Mouse (Mus musculus): Measurements from ENCODE around the gene Slc25a13. TPM values are rescaled to one million over a fixed set of nuclear protein-coding genes. Genes with fewer than 3 reads are reported as not detected.

Gene Slc25a13
- polyA plus RNA-seq, 1 experiment from 2014 or later: 6.9 TPM

GRCm38 (mm10) chr6:6145412-6145811 is 71.6 kb downstream of the Slc25a13 start:
- 77% methylated on average over 13 of the region's 13 CpGs for WGBS
- Histone ChIP-seq H3K9ac (replicated peaks; ENCODE audit: low read length) (no peak overlapping the region), H3K27ac (replicated peaks; ENCODE audit: low read depth, low read length) (no peak overlapping the region), H3K4me3 (replicated peaks; ENCODE audit: low read depth, low read length) (no peak overlapping the region), H3K9me3 (ENCODE audit: control insufficient read depth, low read length) (no peaks in the 10 kb centered on the region), H3K4me1 (ENCODE audit: control insufficient read depth, insufficient read depth, low read length) (no peaks in the 10 kb centered on the region), H3K36me3 (ENCODE audit: control insufficient read depth, insufficient read depth, low read length) (no peaks in the 10 kb centered on the region), H3K4me2 (ENCODE audit: low read length) (no peak overlapping the region), H3K27me3 (ENCODE audit: control insufficient read depth, insufficient read depth, low read length) (no peaks in the 10 kb centered on the region)
- ATAC-seq (ENCODE audit: low FRiP score, low TSS enrichment) (no peak), DNase-seq (no peak)

- no peak for DNase-seq
- no peaks in the 10 kb centered on the region for H3K4me1 ChIP-seq (ENCODE audit: control insufficient read depth, insufficient read depth, low read length)
- 52% methylated on average over 7 of the region's 7 CpGs for WGBS
- H3K4me2 ChIP-seq (ENCODE audit: low read length): no peak overlapping the region
- H3K9ac ChIP-seq (replicated peaks; ENCODE audit: low read length): no peak overlapping the region
- H3K4me3 ChIP-seq (replicated peaks; ENCODE audit: low read depth, low read length): no peak overlapping the region
- no peak for ATAC-seq (ENCODE audit: low FRiP score, low TSS enrichment)
- no peaks in the 10 kb centered on the region for H3K36me3 ChIP-seq (ENCODE audit: control insufficient read depth, insufficient read depth, low read length)
- no peak overlapping the region for H3K27ac ChIP-seq (replicated peaks; ENCODE audit: low read depth, low read length)
- H3K9me3 ChIP-seq (ENCODE audit: control insufficient read depth, low read length): no peaks in the 10 kb centered on the region
- H3K27me3 ChIP-seq (ENCODE audit: control insufficient read depth, insufficient read depth, low read length): no peaks in the 10 kb centered on the region
Observed at GRCm38 (mm10) chr6:6143525-6143924, 73.4 kb downstream of the Slc25a13 start.

- no peak for DNase-seq
Observed at GRCm38 (mm10) chr6:6140370-6140769, 76.6 kb downstream of the Slc25a13 start.

GRCm38 (mm10) chr6:6139061-6139460 is 77.9 kb downstream of the Slc25a13 start:
- Histone ChIP-seq H3K4me3 (replicated peaks; ENCODE audit: low read depth, low read length) (no peak overlapping the region), H3K4me1 (ENCODE audit: control insufficient read depth, insufficient read depth, low read length) (no peaks in the 10 kb centered on the region), H3K27ac (replicated peaks; ENCODE audit: low read depth, low read length) (no peak overlapping the region), H3K4me2 (ENCODE audit: low read length) (no peak overlapping the region), H3K27me3 (ENCODE audit: control insufficient read depth, insufficient read depth, low read length) (no peaks in the 10 kb centered on the region), H3K36me3 (ENCODE audit: control insufficient read depth, insufficient read depth, low read length) (no peaks in the 10 kb centered on the region), H3K9ac (replicated peaks; ENCODE audit: low read length) (no peak overlapping the region), H3K9me3 (ENCODE audit: control insufficient read depth, low read length) (no peaks in the 10 kb centered on the region)
- 96% methylated on average over 5 of the region's 5 CpGs for WGBS
- no peak for ATAC-seq (ENCODE audit: low FRiP score, low TSS enrichment)
- DNase-seq: no peak

More at GRCm38 (mm10) chr6:6140370-6140769, 76.6 kb downstream of the Slc25a13 start:
- Histone ChIP-seq H3K9ac (replicated peaks; ENCODE audit: low read length) (no peak overlapping the region), H3K9me3 (ENCODE audit: control insufficient read depth, low read length) (no peaks in the 10 kb centered on the region), H3K4me1 (ENCODE audit: control insufficient read depth, insufficient read depth, low read length) (no peaks in the 10 kb centered on the region), H3K4me2 (ENCODE audit: low read length) (no peak overlapping the region), H3K4me3 (replicated peaks; ENCODE audit: low read depth, low read length) (no peak overlapping the region), H3K36me3 (ENCODE audit: control insufficient read depth, insufficient read depth, low read length) (no peaks in the 10 kb centered on the region), H3K27ac (replicated peaks; ENCODE audit: low read depth, low read length) (no peak overlapping the region), H3K27me3 (ENCODE audit: control insufficient read depth, insufficient read depth, low read length) (no peaks in the 10 kb centered on the region)
- 90% methylated on average over 3 of the region's 3 CpGs for WGBS
- no peak for ATAC-seq (ENCODE audit: low FRiP score, low TSS enrichment)

GRCm38 (mm10) chr6:6136812-6137211 is 80.2 kb downstream of the Slc25a13 start:
- no peaks in the 10 kb centered on the region for H3K9me3 ChIP-seq (ENCODE audit: control insufficient read depth, low read length)
- H3K4me3 ChIP-seq (replicated peaks; ENCODE audit: low read depth, low read length): no peak overlapping the region
- no peak overlapping the region for H3K4me2 ChIP-seq (ENCODE audit: low read length)
- 96% methylated on average over 3 of the region's 3 CpGs for WGBS
- no peaks in the 10 kb centered on the region for H3K36me3 ChIP-seq (ENCODE audit: control insufficient read depth, insufficient read depth, low read length)
- no peaks in the 10 kb centered on the region for H3K4me1 ChIP-seq (ENCODE audit: control insufficient read depth, insufficient read depth, low read length)
- H3K27ac ChIP-seq (replicated peaks; ENCODE audit: low read depth, low read length): no peak overlapping the region
- DNase-seq: no peak
- H3K27me3 ChIP-seq (ENCODE audit: control insufficient read depth, insufficient read depth, low read length): no peaks in the 10 kb centered on the region
- no peak for ATAC-seq (ENCODE audit: low FRiP score, low TSS enrichment)
- no peak overlapping the region for H3K9ac ChIP-seq (replicated peaks; ENCODE audit: low read length)

GRCm38 (mm10) chr6:6134935-6135334 is 82.0 kb downstream of the Slc25a13 start:
- H3K4me3 ChIP-seq (replicated peaks; ENCODE audit: low read depth, low read length): no peak overlapping the region
- H3K27me3 ChIP-seq (ENCODE audit: control insufficient read depth, insufficient read depth, low read length): no peaks in the 10 kb centered on the region
- ATAC-seq (ENCODE audit: low FRiP score, low TSS enrichment): no peak
- H3K9me3 ChIP-seq (ENCODE audit: control insufficient read depth, low read length): no peaks in the 10 kb centered on the region
- H3K27ac ChIP-seq (replicated peaks; ENCODE audit: low read depth, low read length): no peak overlapping the region
- 89% methylated on average over 4 of the region's 4 CpGs for WGBS
- no peak overlapping the region for H3K9ac ChIP-seq (replicated peaks; ENCODE audit: low read length)
- H3K4me1 ChIP-seq (ENCODE audit: control insufficient read depth, insufficient read depth, low read length): no peaks in the 10 kb centered on the region
- no peak for DNase-seq
- H3K4me2 ChIP-seq (ENCODE audit: low read length): no peak overlapping the region
- no peaks in the 10 kb centered on the region for H3K36me3 ChIP-seq (ENCODE audit: control insufficient read depth, insufficient read depth, low read length)

- Histone ChIP-seq H3K9ac (replicated peaks; ENCODE audit: low read length) (no peak overlapping the region), H3K9me3 (ENCODE audit: control insufficient read depth, low read length) (no peaks in the 10 kb centered on the region), H3K4me1 (ENCODE audit: control insufficient read depth, insufficient read depth, low read length) (no peaks in the 10 kb centered on the region), H3K4me2 (ENCODE audit: low read length) (no peak overlapping the region), H3K27ac (replicated peaks; ENCODE audit: low read depth, low read length) (no peak overlapping the region), H3K36me3 (ENCODE audit: control insufficient read depth, insufficient read depth, low read length) (no peaks in the 10 kb centered on the region), H3K4me3 (replicated peaks; ENCODE audit: low read depth, low read length) (no peak overlapping the region), H3K27me3 (ENCODE audit: control insufficient read depth, insufficient read depth, low read length) (no peaks in the 10 kb centered on the region)
- DNase-seq: no peak
- WGBS: 89% methylated on average over 8 of the region's 8 CpGs
- no peak for ATAC-seq (ENCODE audit: low FRiP score, low TSS enrichment)
Observed at GRCm38 (mm10) chr6:6133556-6134050, 83.4 kb downstream of the Slc25a13 start.

- H3K4me2 ChIP-seq (ENCODE audit: low read length): no peak overlapping the region
- H3K27ac ChIP-seq (replicated peaks; ENCODE audit: low read depth, low read length): no peak overlapping the region
- WGBS: 81% methylated on average over 5 of the region's 5 CpGs
- H3K9me3 ChIP-seq (ENCODE audit: control insufficient read depth, low read length): no peaks in the 10 kb centered on the region
- DNase-seq (no peak), ATAC-seq (ENCODE audit: low FRiP score, low TSS enrichment) (no peak)
- no peaks in the 10 kb centered on the region for H3K36me3 ChIP-seq (ENCODE audit: control insufficient read depth, insufficient read depth, low read length)
- no peaks in the 10 kb centered on the region for H3K27me3 ChIP-seq (ENCODE audit: control insufficient read depth, insufficient read depth, low read length)
- no peak overlapping the region for H3K4me3 ChIP-seq (replicated peaks; ENCODE audit: low read depth, low read length)
- H3K4me1 ChIP-seq (ENCODE audit: control insufficient read depth, insufficient read depth, low read length): no peaks in the 10 kb centered on the region
- H3K9ac ChIP-seq (replicated peaks; ENCODE audit: low read length): no peak overlapping the region
Observed at GRCm38 (mm10) chr6:6132047-6132446, 84.9 kb downstream of the Slc25a13 start.

GRCm38 (mm10) chr6:6125620-6126019 is 91.4 kb downstream of the Slc25a13 start:
- no peak for ATAC-seq (ENCODE audit: low FRiP score, low TSS enrichment)
- H3K27me3 ChIP-seq (ENCODE audit: control insufficient read depth, insufficient read depth, low read length): no peaks in the 10 kb centered on the region
- 87% methylated on average over 3 of the region's 3 CpGs for WGBS
- H3K4me3 ChIP-seq (replicated peaks; ENCODE audit: low read depth, low read length): no peak overlapping the region
- H3K9me3 ChIP-seq (ENCODE audit: control insufficient read depth, low read length): no peaks in the 10 kb centered on the region
- H3K36me3 ChIP-seq (ENCODE audit: control insufficient read depth, insufficient read depth, low read length): no peaks in the 10 kb centered on the region
- H3K27ac ChIP-seq (replicated peaks; ENCODE audit: low read depth, low read length): no peak overlapping the region
- H3K9ac ChIP-seq (replicated peaks; ENCODE audit: low read length): no peak overlapping the region
- no peaks in the 10 kb centered on the region for H3K4me1 ChIP-seq (ENCODE audit: control insufficient read depth, insufficient read depth, low read length)
- DNase-seq: no peak
- H3K4me2 ChIP-seq (ENCODE audit: low read length): no peak overlapping the region

All from midbrain, embryonic 14.5 days (tissue).